Mouse (Mus musculus) intestine, embryonic 15.5 days (tissue): ENCODE results near the gene Spib. TPM values are rescaled to one million over a fixed set of nuclear protein-coding genes. Genes with fewer than 3 reads are reported as not detected.
A peak's percentile ranks its signal among the peaks of the same experiment; 100 is the strongest.

ENCODE experiments used
- ATAC-seq: fragments of 200-750 bp; cut with Nextera tagmentation; 2 replicates; pipeline ENCODE4 v1.8.0; 2017; ENCODE audit warnings: moderate TSS enrichment, moderate library complexity
- H3K27ac ChIP-seq: fragments of 300-500 bp; sonication (generic); 2 replicates; pipeline ENCODE4 v1.5.1; 2015; ENCODE audit warnings: mild to moderate bottlenecking, inconsistent platforms
- H3K27me3 ChIP-seq: fragments of 300-500 bp; sonication (generic); replicated peaks from 2 replicates; pipeline ENCODE4 v1.6.1; 2015; ENCODE audit warnings: inconsistent platforms
- H3K36me3 ChIP-seq: fragments of 300-500 bp; sonication (generic); 2 replicates; pipeline ENCODE4 v1.6.1; 2015; ENCODE audit warnings: inconsistent platforms
- H3K4me1 ChIP-seq: fragments of 300-500 bp; sonication (generic); replicated peaks from 2 replicates; pipeline ENCODE4 v1.6.1; 2015; ENCODE audit warnings: inconsistent platforms
- H3K4me2 ChIP-seq: fragments of 300-500 bp; sonication (generic); replicated peaks from 2 replicates; pipeline ENCODE4 v1.6.1; 2015; ENCODE audit warnings: mild to moderate bottlenecking, inconsistent platforms
- H3K4me3 ChIP-seq: fragments of 300-500 bp; sonication (generic); replicated peaks from 2 replicates; pipeline ENCODE4 v1.5.1; 2015; ENCODE audit warnings: inconsistent platforms
- H3K9ac ChIP-seq: fragments of 300-500 bp; sonication (generic); 2 replicates; pipeline ENCODE4 v1.6.1; 2015; ENCODE audit warnings: inconsistent platforms
- H3K9me3 ChIP-seq: fragments of 300-500 bp; sonication (generic); 2 replicates; pipeline ENCODE4 v1.6.1; 2016; ENCODE audit warnings: inconsistent platforms
- WGBS: fragments of 180-500 bp; shearing (Covaris S2); methylation state at CpG from one replicate; pipeline ENCODE4 v1.1.7; 2015; 5-methylcytosine and 5-hydroxymethylcytosine counted together
- polyA plus RNA-seq: library from polyadenylated mRNA; unstranded; fragments of >200 nt; fragmentation: Nextera tagmentation; extraction: Ambion mirVana; gene quantifications from 2 replicates; pipeline ENCODE4 v1.2.1, GENCODE M21; 2015

Spib gene
- polyA plus RNA-seq, 1 experiment from 2014 or later: 0.25 TPM

DNA sequence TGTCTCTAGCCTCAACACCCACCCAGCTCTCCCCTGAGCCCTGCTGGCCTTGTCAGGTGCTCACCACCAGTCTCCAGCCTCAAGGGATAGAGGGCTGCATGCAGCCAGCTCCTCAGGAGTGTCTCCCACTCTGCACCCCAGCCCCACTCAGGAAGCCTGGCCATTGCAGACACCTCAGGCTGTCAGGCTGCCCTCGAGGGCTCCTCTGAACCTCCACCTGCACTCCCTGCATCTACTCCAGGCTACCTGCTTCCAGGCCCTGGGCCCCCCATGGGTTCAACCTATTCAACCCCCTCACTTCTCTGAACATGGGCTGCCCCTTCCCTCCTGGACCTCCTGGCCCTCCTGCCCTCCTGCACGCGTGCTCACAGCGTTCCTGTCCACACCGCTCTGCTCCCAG is 40.5 kb downstream of the Spib start:
- H3K4me3 ChIP-seq: no peak overlapping the region
- H3K36me3 ChIP-seq: peaks cover 34% of the 10 kb centered on the region
- no peaks in the 10 kb centered on the region for H3K27me3 ChIP-seq
- no peak for ATAC-seq
- no peak overlapping the region for H3K9ac ChIP-seq
- H3K27ac ChIP-seq: no peak overlapping the region
- peaks cover 13% of the 10 kb centered on the region for H3K4me1 ChIP-seq
- no peaks in the 10 kb centered on the region for H3K9me3 ChIP-seq
- 94% methylated on average over 5 of the region's 5 CpGs for WGBS
- no peak overlapping the region for H3K4me2 ChIP-seq

DNA sequence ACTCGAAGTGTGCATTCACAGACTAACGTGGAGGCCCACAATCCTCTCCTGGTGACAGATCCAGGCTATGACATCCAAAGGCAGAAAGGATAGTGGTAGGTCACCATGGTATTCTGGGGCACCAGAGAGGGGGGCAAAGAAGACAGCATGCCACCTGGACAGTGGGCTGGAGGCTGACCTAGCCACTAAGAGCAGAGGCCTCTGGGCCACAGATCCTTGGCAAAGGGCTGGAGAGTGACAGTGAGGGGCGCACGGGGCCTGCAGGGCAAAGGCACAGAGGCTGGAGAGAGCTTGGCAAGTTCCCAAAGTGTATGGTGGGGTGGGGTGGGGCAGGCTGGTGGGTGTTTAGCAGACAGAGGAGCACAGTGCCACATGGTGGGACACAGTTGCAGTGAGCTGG is 41.6 kb downstream of the Spib start:
- H3K4me2 ChIP-seq: no peak overlapping the region
- no peak overlapping the region for H3K9ac ChIP-seq

DNA sequence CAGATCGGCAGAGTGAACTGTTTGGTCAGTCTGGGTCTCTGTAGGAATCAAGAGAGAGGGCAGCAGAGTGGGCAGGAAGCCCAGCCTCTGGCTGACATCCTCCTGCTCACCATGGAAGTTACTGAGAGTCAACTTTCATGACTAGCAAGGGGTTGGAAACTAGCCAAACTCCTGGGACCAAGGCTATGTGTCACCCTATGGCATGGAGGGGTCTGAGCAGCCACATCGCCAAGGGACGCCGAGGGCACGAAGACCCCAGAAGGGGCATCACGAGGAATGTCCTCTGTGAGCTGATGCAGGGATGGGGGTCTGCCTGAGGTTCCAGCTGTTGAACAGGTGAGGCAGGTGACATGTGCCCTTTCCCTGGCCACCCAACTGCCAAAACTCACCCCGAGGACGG is 43.3 kb downstream of the Spib start:
- Histone ChIP-seq H3K9me3 (no peaks in the 10 kb centered on the region), H3K4me2 (no peak overlapping the region), H3K4me1 (no peaks in the 10 kb centered on the region), H3K9ac (no peak overlapping the region), H3K27ac (no peak overlapping the region), H3K27me3 (no peaks in the 10 kb centered on the region), H3K4me3 (no peak overlapping the region), H3K36me3 (peaks cover 34% of the 10 kb centered on the region)
- ATAC-seq: no peak
- 92% methylated on average over 8 of the region's 8 CpGs for WGBS

More for the DNA sequence above, 41.6 kb downstream of the Spib start:
- peaks cover 34% of the 10 kb centered on the region for H3K36me3 ChIP-seq
- H3K27me3 ChIP-seq: no peaks in the 10 kb centered on the region
- H3K27ac ChIP-seq: no peak overlapping the region
- H3K9me3 ChIP-seq: no peaks in the 10 kb centered on the region
- no peak for ATAC-seq
- no peak overlapping the region for H3K4me3 ChIP-seq
- whole genome bisulfite sequencing: 87% methylated on average over 4 of the region's 4 CpGs
- peaks cover 7% of the 10 kb centered on the region; the same call in 1 of the 2 replicates for H3K4me1 ChIP-seq

DNA sequence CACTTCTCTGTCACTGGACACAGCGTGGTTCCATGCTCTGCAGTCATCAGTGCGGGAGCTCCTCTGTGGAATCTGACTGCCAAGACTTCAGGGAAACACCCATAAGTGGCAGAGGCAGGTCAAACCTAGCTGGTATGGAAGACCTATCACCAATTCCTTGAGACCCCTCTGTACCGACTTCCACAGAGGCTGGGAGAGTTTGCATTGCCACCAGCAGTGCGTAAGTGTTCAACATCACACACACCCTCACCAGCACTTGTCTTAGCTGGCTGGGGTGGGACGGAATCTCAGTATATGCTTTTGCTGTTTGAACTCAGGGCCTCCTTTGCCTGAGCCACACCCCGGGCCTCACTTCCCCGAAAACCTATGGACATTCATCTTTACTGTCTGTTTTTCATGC is 43.9 kb downstream of the Spib start:
- Histone ChIP-seq H3K4me2 (no peak overlapping the region), H3K9ac (no peak overlapping the region), H3K36me3 (peaks cover 30% of the 10 kb centered on the region), H3K27ac (no peak overlapping the region), H3K9me3 (no peaks in the 10 kb centered on the region), H3K27me3 (no peaks in the 10 kb centered on the region), H3K4me1 (no peaks in the 10 kb centered on the region), H3K4me3 (no peak overlapping the region)
- no peak for ATAC-seq
- 89% methylated on average over 7 of the region's 7 CpGs for WGBS

DNA sequence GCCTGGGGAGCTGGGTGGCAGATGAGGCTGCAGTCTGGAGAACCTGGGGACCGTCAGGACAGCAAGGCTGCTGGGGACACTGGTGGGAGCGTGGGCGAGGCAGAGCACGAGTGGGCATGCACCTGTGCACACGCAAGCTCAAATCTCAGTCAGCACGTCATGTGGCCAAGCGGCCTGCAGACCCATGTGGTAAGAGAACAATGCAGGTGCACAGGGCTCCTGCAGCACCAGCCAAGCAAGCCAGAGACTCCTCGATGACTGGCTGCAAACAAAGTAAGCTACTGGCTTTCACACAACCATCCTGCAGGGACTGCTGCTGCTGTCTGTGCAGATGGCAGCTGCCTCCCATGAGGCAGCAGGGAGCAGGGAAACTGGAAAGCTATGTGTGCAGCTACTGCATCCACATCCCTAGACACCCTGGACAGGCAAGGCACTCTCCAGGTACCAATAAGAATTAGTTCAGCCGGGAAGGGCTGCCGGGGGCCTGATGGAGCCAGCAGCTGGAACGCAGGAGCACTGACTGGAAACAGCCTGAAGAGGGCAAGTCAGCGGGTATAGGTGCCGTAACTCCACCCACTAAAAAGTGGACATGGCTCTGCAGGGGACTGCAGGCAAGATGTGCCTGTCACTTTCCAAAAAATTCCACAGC is 44.8 kb downstream of the Spib start:
- 63% methylated on average over 13 of the region's 13 CpGs for WGBS
- Histone ChIP-seq H3K9me3 (no peaks in the 10 kb centered on the region), H3K9ac (no peak overlapping the region)

DNA sequence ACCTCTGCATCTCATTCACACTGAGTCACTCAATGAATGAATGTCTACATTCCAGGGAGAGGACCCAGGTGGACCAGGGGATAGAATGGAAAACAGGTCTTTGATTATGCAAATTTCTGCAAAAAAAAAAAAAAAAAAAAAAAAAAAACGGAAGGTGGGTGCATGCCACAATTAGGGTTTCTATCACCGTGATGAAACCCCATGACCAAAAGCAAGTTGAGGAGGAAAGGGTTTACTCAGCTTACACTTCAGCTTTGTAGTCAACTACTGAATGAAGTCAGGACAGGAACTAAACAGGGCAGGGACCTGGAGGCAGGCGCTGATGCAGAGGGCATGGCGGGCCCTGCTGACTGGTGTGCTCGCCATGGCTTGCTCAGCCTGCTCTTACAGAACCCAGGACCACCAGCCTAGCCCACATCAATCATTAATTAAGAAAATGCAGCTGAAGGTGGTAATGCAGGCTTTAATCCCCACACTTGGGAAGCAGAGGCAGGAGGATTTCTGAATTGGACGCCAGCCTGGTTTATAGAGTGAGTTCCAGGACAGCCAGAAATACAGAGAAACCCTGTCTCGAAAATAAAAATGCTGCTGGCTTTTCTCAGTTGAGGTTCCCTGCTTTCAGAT is 46.2 kb downstream of the Spib start:
- Histone ChIP-seq H3K27ac (no peak overlapping the region), H3K4me1 (no peaks in the 10 kb centered on the region), H3K36me3 (peaks cover 9% of the 10 kb centered on the region), H3K4me2 (no peak overlapping the region), H3K9ac (no peak overlapping the region), H3K9me3 (no peaks in the 10 kb centered on the region), H3K27me3 (no peaks in the 10 kb centered on the region; the same call in 1 of the 2 replicates), H3K4me3 (no peak overlapping the region)
- no peak for ATAC-seq
- 73% methylated on average over 7 of the region's 7 CpGs for WGBS

More for the DNA sequence above, 44.8 kb downstream of the Spib start:
- Histone ChIP-seq H3K27me3 (no peaks in the 10 kb centered on the region), H3K4me3 (no peak overlapping the region), H3K27ac (no peak overlapping the region), H3K36me3 (peaks cover 22% of the 10 kb centered on the region), H3K4me2 (no peak overlapping the region), H3K4me1 (no peaks in the 10 kb centered on the region)
- no peak for ATAC-seq

DNA sequence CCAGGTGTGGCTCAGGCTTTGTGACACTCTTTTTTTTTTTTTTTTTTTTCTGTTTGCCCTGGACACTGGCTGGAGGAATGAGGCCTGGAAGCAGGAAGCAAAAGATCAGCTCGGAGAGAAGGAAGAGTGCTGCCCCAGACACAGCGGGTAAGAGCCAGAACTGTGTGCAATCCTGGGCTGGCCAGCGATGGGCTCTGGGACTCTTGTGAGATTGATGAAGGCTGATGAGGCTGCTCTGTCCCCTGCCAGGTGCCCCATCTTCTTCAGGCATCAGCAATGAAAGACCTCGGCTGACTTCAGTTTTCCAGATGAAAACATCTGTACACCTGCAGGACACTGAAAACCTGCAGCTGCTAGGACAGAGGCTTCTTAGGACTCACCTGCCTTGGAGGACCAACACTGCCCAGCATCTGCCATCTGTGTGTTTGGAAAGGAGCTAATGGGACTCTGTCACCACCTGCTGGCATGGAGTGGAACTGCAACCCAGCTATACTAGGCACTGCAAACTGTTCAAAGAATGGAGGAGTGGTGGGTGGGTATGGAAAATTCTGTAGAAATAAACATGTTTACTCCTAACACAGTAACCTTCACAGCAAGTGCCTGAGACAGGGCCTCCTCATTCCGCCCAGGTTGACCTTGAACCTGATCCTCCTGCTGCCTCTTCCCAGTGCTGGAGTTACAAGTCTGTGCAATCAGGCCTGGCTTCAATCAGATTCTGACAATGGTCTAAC is 46.9 kb downstream of the Spib start:
- H3K36me3 ChIP-seq: peaks cover 3% of the 10 kb centered on the region; the same call in 1 of the 2 replicates
- H3K27me3 ChIP-seq: no peaks in the 10 kb centered on the region; the same call in 1 of the 2 replicates
- H3K9me3 ChIP-seq: no peaks in the 10 kb centered on the region
- no peaks in the 10 kb centered on the region for H3K4me1 ChIP-seq
- WGBS: 36% methylated on average over 5 of the region's 5 CpGs
- H3K4me2 ChIP-seq: no peak overlapping the region
- H3K27ac ChIP-seq: no peak overlapping the region
- no peak overlapping the region for H3K9ac ChIP-seq
- H3K4me3 ChIP-seq: no peak overlapping the region
- peak; percentile 73 for ATAC-seq

DNA sequence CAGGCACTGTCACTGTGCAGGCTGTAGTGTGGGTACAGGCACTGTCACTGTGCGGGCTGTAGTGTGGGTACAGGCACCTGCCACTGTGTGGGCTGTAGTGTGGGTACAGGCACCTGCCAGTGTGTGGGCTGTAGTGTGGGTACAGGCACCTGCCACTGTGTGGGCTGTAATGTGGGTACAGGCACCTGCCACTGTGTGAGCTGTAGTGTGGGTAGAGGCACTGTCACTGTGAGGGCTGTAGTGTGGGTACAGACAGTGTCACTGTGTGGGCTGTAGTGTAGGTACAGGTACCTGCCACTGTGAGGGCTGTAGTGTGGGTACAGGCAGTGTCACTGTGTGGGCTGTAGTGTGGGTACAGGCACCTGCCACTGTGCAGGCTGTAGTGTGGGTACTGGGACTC is 47.8 kb downstream of the Spib start:
- Histone ChIP-seq H3K36me3 (no peaks in the 10 kb centered on the region), H3K4me3 (no peak overlapping the region), H3K4me1 (no peaks in the 10 kb centered on the region), H3K9ac (no peak overlapping the region), H3K4me2 (no peak overlapping the region), H3K27ac (no peak overlapping the region), H3K27me3 (no peaks in the 10 kb centered on the region; the same call in 1 of the 2 replicates), H3K9me3 (no peaks in the 10 kb centered on the region)
- WGBS: 94% methylated on average over 1 of the region's 1 CpGs
- ATAC-seq: no peak

DNA sequence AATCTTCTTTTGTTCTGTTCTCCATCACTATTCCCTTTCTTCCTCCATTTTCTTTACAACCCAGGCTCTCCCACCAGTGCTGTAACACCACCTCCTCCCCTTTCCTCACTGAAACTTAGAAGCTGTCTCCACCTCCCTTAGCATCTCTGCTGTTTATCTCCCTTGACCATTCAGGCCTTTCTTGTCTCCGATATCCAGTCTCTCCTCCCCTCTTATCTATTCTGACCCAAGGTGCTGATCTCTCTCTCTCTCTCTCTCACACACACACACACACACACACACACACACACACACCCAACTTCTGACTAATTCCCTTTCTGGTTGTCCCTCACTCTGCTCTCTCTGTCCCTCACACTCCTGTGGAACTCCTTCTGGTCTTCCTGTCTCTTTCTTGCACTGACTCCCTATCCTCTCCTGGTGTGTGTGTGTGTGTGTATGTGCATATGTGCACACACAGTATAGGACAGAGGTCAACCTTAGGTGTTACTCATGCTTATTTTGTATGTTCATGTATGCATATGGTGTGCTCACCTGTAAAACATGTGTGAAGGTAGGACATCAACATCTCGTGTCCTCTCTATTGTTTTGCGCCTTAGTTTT is 48.9 kb downstream of the Spib start:
- 67% methylated on average over 3 of the region's 3 CpGs for WGBS
- no peaks in the 10 kb centered on the region for H3K36me3 ChIP-seq
- no peaks in the 10 kb centered on the region for H3K9me3 ChIP-seq
- H3K27ac ChIP-seq: no peak overlapping the region
- H3K9ac ChIP-seq: no peak overlapping the region
- ATAC-seq: peak; percentile 39; the same call in 1 of the 2 replicates
- H3K4me2 ChIP-seq: no peak overlapping the region
- H3K4me1 ChIP-seq: no peaks in the 10 kb centered on the region
- H3K27me3 ChIP-seq: no peaks in the 10 kb centered on the region; the same call in 1 of the 2 replicates
- H3K4me3 ChIP-seq: no peak overlapping the region

Other genes starting within 250 kb of the Spib start
- gene Clec11a, start 225.2 kb downstream of the Spib start, polyA plus RNA-seq: 7.2 and 8.0 TPM in 2 replicates
- 1.7 and 1.9 TPM in 2 replicates for gene Shank1, start 221.8 kb downstream of the Spib start, polyA plus RNA-seq
- gene Syt3, start 148.0 kb downstream of the Spib start, polyA plus RNA-seq: 0.90 and 1.9 TPM in 2 replicates
- 0.48 and 0.99 TPM in 2 replicates for gene 1700008O03Rik, start 146.3 kb downstream of the Spib start, polyA plus RNA-seq
- gene Lrrc4b, start 103.1 kb downstream of the Spib start, polyA plus RNA-seq: 0.82 and 0.86 TPM in 2 replicates
- 0.70 and 1.2 TPM in 2 replicates for gene Aspdh, start 66.7 kb downstream of the Spib start, polyA plus RNA-seq
- 76.0 and 87.3 TPM in 2 replicates for gene Josd2, start 64.1 kb downstream of the Spib start, polyA plus RNA-seq
- 97.0 and 102 TPM in 2 replicates for gene Emc10, start 35.5 kb downstream of the Spib start, polyA plus RNA-seq
- 6.5 and 9.2 TPM in 2 replicates for gene Fam71e1, start 35.5 kb downstream of the Spib start, polyA plus RNA-seq
- gene Mybpc2, start 7.4 kb downstream of the Spib start, polyA plus RNA-seq: 0.14 and 0.36 TPM in 2 replicates
- 72.0 and 76.0 TPM in 2 replicates for gene Pold1, start 16.8 kb upstream of the Spib start, polyA plus RNA-seq
- 66.3 and 69.5 TPM in 2 replicates for gene Nr1h2, start 21.9 kb upstream of the Spib start, polyA plus RNA-seq
- gene Napsa, start 40.3 kb upstream of the Spib start, polyA plus RNA-seq: 3.1 and 3.6 TPM in 2 replicates
- 0.27 and 0.36 TPM in 2 replicates for gene Kcnc3, start 58.6 kb upstream of the Spib start, polyA plus RNA-seq
- gene Myh14, start 138.8 kb upstream of the Spib start, polyA plus RNA-seq: 68.4 and 74.3 TPM in 2 replicates
- gene Izumo2, start 176.7 kb upstream of the Spib start, polyA plus RNA-seq: not detected in 2 replicates
- 36.0 and 39.4 TPM in 2 replicates for gene Vrk3, start 216.3 kb upstream of the Spib start, polyA plus RNA-seq
- gene Zfp473, start 219.0 kb upstream of the Spib start, polyA plus RNA-seq: 2.0 and 2.5 TPM in 2 replicates